Mouse (Mus musculus): Measurements from ENCODE around the gene Snx21.

DNA sequence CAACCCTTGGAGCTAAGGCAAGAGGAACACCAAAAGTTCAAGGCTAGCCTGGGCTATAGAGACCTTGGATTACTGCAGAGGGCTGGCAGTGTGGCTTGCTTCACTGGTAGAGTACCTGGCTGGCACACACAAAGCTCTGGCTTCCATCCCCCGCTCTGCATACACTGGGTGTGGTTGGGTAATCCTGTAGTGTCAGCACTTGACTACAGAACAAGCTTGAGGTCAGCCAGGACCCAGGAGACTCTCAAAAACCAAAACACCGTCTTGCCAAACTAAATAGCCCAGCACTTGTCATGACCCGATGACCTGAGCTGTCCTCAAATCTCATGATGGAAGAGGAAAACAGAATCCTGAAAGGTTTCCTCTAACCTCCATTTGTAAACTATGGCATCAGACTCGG is 4.8 kb downstream of the Snx21 start:
- TF ChIP-seq CTCF (IDR thresholded peaks at IDR 0.05; ENCODE audit: borderline replicate concordance, insufficient read depth, low read length) = no peak
- no peak for TF ChIP-seq POLR2A (IDR thresholded peaks at IDR 0.05; ENCODE audit: low read depth, low read length)
